Mouse (Mus musculus) kidney, adult 11 months (tissue): ENCODE measurements around the gene Phrf1.

Experiments used
- DNase-seq: peaks from one replicate; pipeline ENCODE4 v3.0.0; 2022

The Phrf1 gene

GRCm38 (mm10) chr7:141261480-141261879, 32.9 kb downstream of the Phrf1 start:
- no peak for DNase-seq

- no peak for DNase-seq
Measured at GRCm38 (mm10) chr7:141263640-141264039, 35.1 kb downstream of the Phrf1 start.

GRCm38 (mm10) chr7:141264041-141264700, 35.6 kb downstream of the Phrf1 start:
- DNase-seq, result no peak

- DNase-seq, result no peak
Measured at GRCm38 (mm10) chr7:141264761-141265410, 36.3 kb downstream of the Phrf1 start.

- no peak for DNase-seq
Measured at GRCm38 (mm10) chr7:141265411-141265738, 36.8 kb downstream of the Phrf1 start.

- peak; percentile 68 for DNase-seq
Measured at GRCm38 (mm10) chr7:141265739-141266561, 37.4 kb downstream of the Phrf1 start, which contains the start of gene Irf7. Gene Irf7 (minus strand): TSS chr7:141266481.

- DNase-seq, result no peak
Measured at GRCm38 (mm10) chr7:141268466-141269272, 40.1 kb downstream of the Phrf1 start.

GRCm38 (mm10) chr7:141269273-141269545, 40.6 kb downstream of the Phrf1 start:
- DNase-seq, result no peak

- DNase-seq, result no peak
Measured at GRCm38 (mm10) chr7:141270631-141271030, 42.0 kb downstream of the Phrf1 start.

- DNase-seq, result no peak
Measured at GRCm38 (mm10) chr7:141275356-141275755, 46.8 kb downstream of the Phrf1 start.

GRCm38 (mm10) chr7:141276546-141276945, 48.0 kb downstream of the Phrf1 start, which contains the start of gene Cdhr5:
Gene Cdhr5 (minus strand): TSS chr7:141276786.
- DNase-seq, result peak; percentile 87

- no peak for DNase-seq
Measured at GRCm38 (mm10) chr7:141277701-141278678, 49.4 kb downstream of the Phrf1 start.

GRCm38 (mm10) chr7:141278766-141279590, 50.4 kb downstream of the Phrf1 start, which contains the start of gene Sct:
Gene Sct (minus strand): TSS chr7:141279133.
- DNase-seq, result peak; percentile 49

GRCm38 (mm10) chr7:141281442-141281841, 52.9 kb downstream of the Phrf1 start:
- DNase-seq, result peak; percentile 40

- no peak for DNase-seq
Measured at GRCm38 (mm10) chr7:141282756-141283155, 54.2 kb downstream of the Phrf1 start.

- DNase-seq, result no peak
Measured at GRCm38 (mm10) chr7:141288042-141288441, 59.5 kb downstream of the Phrf1 start.

- DNase-seq, result no peak
Measured at GRCm38 (mm10) chr7:141291921-141292582, 63.5 kb downstream of the Phrf1 start, which contains the start of gene Drd4. Gene Drd4 (plus strand): TSS chr7:141292006.

- DNase-seq, result no peak
Measured at GRCm38 (mm10) chr7:141292583-141293388, 64.2 kb downstream of the Phrf1 start.

- no peak for DNase-seq
Measured at GRCm38 (mm10) chr7:141293852-141294471, 65.4 kb downstream of the Phrf1 start.
